Mouse (Mus musculus): ENCODE data around the gene Sptan1.

DNA sequence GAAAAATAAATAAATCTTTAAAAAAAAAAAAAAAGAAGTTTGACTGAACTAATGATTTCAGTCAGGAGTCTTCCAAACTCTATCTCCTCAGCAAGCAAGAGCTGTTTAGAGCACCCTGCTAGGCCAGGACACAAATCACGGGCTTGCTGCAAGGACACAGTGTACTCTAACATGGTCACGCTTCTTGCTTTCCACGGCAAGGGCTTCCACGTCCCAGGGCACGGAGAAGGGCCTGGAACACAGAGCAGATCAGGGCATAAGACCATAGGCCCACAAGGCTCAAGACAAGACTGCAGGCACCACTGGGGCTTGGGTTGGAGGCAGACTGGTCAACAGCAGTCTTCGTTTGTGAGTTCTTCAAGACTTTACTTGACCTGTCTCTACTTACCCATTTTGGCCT is 81.8 kb downstream of the Sptan1 start:
- TF ChIP-seq POLR2A (IDR thresholded peaks at IDR 0.05; ENCODE audit: extremely low read depth, insufficient read depth, low read length) = no peak
- no peak for TF ChIP-seq CTCF (IDR thresholded peaks at IDR 0.05; ENCODE audit: extremely low read depth, insufficient read depth, low read length)

Data from cortical plate, adult 2 months (tissue).